Mouse (Mus musculus) ES-E14 (cell line): Measurements from ENCODE around the gene Nceh1. TPM values are rescaled to one million over a fixed set of nuclear protein-coding genes. Genes with fewer than 3 reads are reported as not detected.

Source experiments
- DNase-seq: peaks from one replicate; pipeline ENCODE4 v3.0.0-alpha.2; 2013; ENCODE audit warnings: low read depth, low spot score
- H3K27ac ChIP-seq: 2 replicates; pipeline ENCODE4 v1.5.1; 2012; ENCODE audit warnings: low read depth, mild to moderate bottlenecking, low read length, moderate library complexity, mixed read lengths; ENCODE audit not compliant: poor library complexity, insufficient read depth, severe bottlenecking
- H3K36me3 ChIP-seq: 2 replicates; pipeline ENCODE4 v1.6.1; 2012; ENCODE audit warnings: mild to moderate bottlenecking, low read length, moderate library complexity, mixed read lengths; ENCODE audit not compliant: control insufficient read depth, poor library complexity, insufficient read depth, severe bottlenecking
- H3K4me1 ChIP-seq, 2 experiments: fragments of 150-350 bp in 1 of 2; sonication (generic) in 1 of 2; 2 replicates each; pipeline ENCODE4 v1.6.1; 2012; ENCODE audit warnings: low read length in 2 of 2, mild to moderate bottlenecking in 1 of 2, mixed read lengths in 1 of 2; ENCODE audit not compliant: control insufficient read depth in 2 of 2, insufficient read depth in 2 of 2, poor library complexity in 1 of 2
- H3K4me3 ChIP-seq, 2 experiments: fragments of 150-350 bp in 1 of 2; sonication (generic) in 1 of 2; 2 replicates each; pipeline ENCODE4 v1.5.1; 2012; ENCODE audit warnings: low read length in 2 of 2, low read depth in 1 of 2, mild to moderate bottlenecking in 1 of 2, mixed read lengths in 1 of 2; ENCODE audit not compliant: insufficient read depth in 1 of 2, poor library complexity in 1 of 2, severe bottlenecking in 1 of 2
- H3K9ac ChIP-seq: 2 replicates; pipeline ENCODE4 v1.6.1; 2012; ENCODE audit warnings: low read depth, mild to moderate bottlenecking, low read length, mixed read lengths; ENCODE audit not compliant: poor library complexity, insufficient read depth, severe bottlenecking
- H3K9me3 ChIP-seq: fragments of 150-350 bp; sonication (generic); 2 replicates; pipeline ENCODE4 v1.6.1; 2012; ENCODE audit warnings: low read depth, mild to moderate bottlenecking, low read length; ENCODE audit not compliant: control insufficient read depth, insufficient read depth
- CHD2 ChIP-seq: IDR thresholded peaks from 2 replicates; pipeline ENCODE4 v1.6.1; 2014; ENCODE audit warnings: mild to moderate bottlenecking, low read depth, low read length, inconsistent platforms
- HCFC1 ChIP-seq: IDR thresholded peaks from 2 replicates; pipeline ENCODE4 v1.6.1; 2012; ENCODE audit warnings: low read length, inconsistent platforms, borderline replicate concordance; ENCODE audit not compliant: insufficient read depth
- MAFK ChIP-seq: IDR thresholded peaks from 2 replicates; pipeline ENCODE4 v1.6.1; 2014; ENCODE audit warnings: mild to moderate bottlenecking, low read depth, low read length, inconsistent platforms; ENCODE audit not compliant: insufficient read depth
- ZC3H11A ChIP-seq: IDR thresholded peaks from 2 replicates; pipeline ENCODE4 v1.6.1; 2012; ENCODE audit warnings: low read depth, mild to moderate bottlenecking, inconsistent platforms, low read length, borderline replicate concordance
- ZNF384 ChIP-seq: IDR thresholded peaks from 2 replicates; pipeline ENCODE4 v1.6.1; 2012; ENCODE audit warnings: low read depth, low read length, inconsistent platforms
- in situ Hi-C, 2 experiments: fragments of 600-800 bp; cut with MboI; formaldehyde crosslinking; loops; one replicate each; pipeline ENCODE4 v1.15.1; 2025; ENCODE audit warnings: low sequenced_read_pairs in 2 of 2, inconsistent platforms in 1 of 2; ENCODE audit not compliant: unreplicated experiment in 2 of 2
- total RNA-seq: library from RNA; depleted of rRNA; stranded (reverse); fragments of 300-350 nt; gene quantifications from 2 replicates; pipeline ENCODE4 v1.2.3, GENCODE M21; 2012

The Nceh1 gene
- total RNA-seq, 1 experiment = 17.3 TPM

GRCm38 (mm10) chr3:27320613-27321495 is 138.1 kb downstream of the Nceh1 start:
- no peaks in the 10 kb centered on the region for H3K4me1 ChIP-seq
- H3K27ac ChIP-seq = no peak overlapping the region
- no peak overlapping the region for H3K4me3 ChIP-seq
- H3K9ac ChIP-seq = no peak overlapping the region
- no peak for TF ChIP-seq ZNF384
- TF ChIP-seq ZC3H11A = no peak
- TF ChIP-seq MAFK = no peak
- TF ChIP-seq HCFC1 = no peak
- no peak for TF ChIP-seq CHD2
- DNase-seq = no peak
- H3K36me3 ChIP-seq = no peaks in the 10 kb centered on the region
- in situ Hi-C loops = no loop called here
- H3K9me3 ChIP-seq = no peaks in the 10 kb centered on the region

- Histone ChIP-seq H3K9me3 (no peaks in the 10 kb centered on the region), H3K27ac (no peak overlapping the region), H3K9ac (no peak overlapping the region), H3K4me1 (no peaks in the 10 kb centered on the region), H3K36me3 (no peaks in the 10 kb centered on the region), H3K4me3 (no peak overlapping the region)
- DNase-seq = no peak
- TF ChIP-seq CHD2 = no peak
- TF ChIP-seq ZC3H11A = no peak
- no peak for TF ChIP-seq ZNF384
- no peak for TF ChIP-seq MAFK
- no peak for TF ChIP-seq HCFC1
- in situ Hi-C loops = no loop called here
Measured at GRCm38 (mm10) chr3:27322591-27322990, 139.8 kb downstream of the Nceh1 start.

GRCm38 (mm10) chr3:27323551-27323950 is 140.8 kb downstream of the Nceh1 start:
- no peaks in the 10 kb centered on the region for H3K4me1 ChIP-seq

GRCm38 (mm10) chr3:27326633-27327191 is 143.9 kb downstream of the Nceh1 start:
- DNase-seq = no peak
- Histone ChIP-seq H3K9ac (no peak overlapping the region), H3K9me3 (no peaks in the 10 kb centered on the region), H3K4me3 (no peak overlapping the region), H3K4me1 (no peaks in the 10 kb centered on the region), H3K36me3 (no peaks in the 10 kb centered on the region), H3K27ac (no peak overlapping the region)
- in situ Hi-C loops = no loop called here
- no peak for TF ChIP-seq ZC3H11A
- no peak for TF ChIP-seq HCFC1
- no peak for TF ChIP-seq MAFK
- no peak for TF ChIP-seq ZNF384
- TF ChIP-seq CHD2 = no peak

More at GRCm38 (mm10) chr3:27323551-27323950, 140.8 kb downstream of the Nceh1 start:
- H3K9ac ChIP-seq = no peak overlapping the region
- TF ChIP-seq ZC3H11A (no peak), MAFK (no peak), ZNF384 (no peak), HCFC1 (no peak), CHD2 (no peak)
- no peak overlapping the region for H3K4me3 ChIP-seq
- no peak for DNase-seq
- in situ Hi-C loops = no loop called here
- no peak overlapping the region for H3K27ac ChIP-seq
- no peaks in the 10 kb centered on the region for H3K9me3 ChIP-seq
- no peaks in the 10 kb centered on the region for H3K36me3 ChIP-seq
